In genomic region chr16:31332586-31332985, GRCm38 (mm10) we compare ENCODE assay signal across 24 mouse cellular contexts. TPM values are rescaled to one million over a fixed set of nuclear protein-coding genes. Genes with fewer than 3 reads are reported as not detected.
A peak's percentile ranks its signal among the peaks of the same experiment; 100 is the strongest.
DNase-seq lines count a peak whose midpoint lies in the region; ATAC-seq and TF ChIP-seq lines count a peak whose summit lies in the region.
"Had no signal": no experiment of that assay in that cellular context is flagged by ENCODE, and none has a peak within 500 bp of the region (broad histone marks: within the 10 kb centered on the region; RNA-seq: fewer than 3 reads in every experiment).

No protein-coding gene starts in this region.

- H3K27ac ChIP-seq in midbrain, embryonic 11.5 days (ENCODE audit: low read depth, low read length) = no peak overlapping the region
- H3K27ac ChIP-seq in midbrain, embryonic 14.5 days (replicated peaks; ENCODE audit: low read depth, low read length) = no peak overlapping the region
- peak overlapping the region; percentile 60 for H3K27ac ChIP-seq in MEL (ENCODE audit: control insufficient read depth, low read depth, low read length)
- H3K27ac ChIP-seq: embryonic facial prominence, embryonic 10.5 days; embryonic facial prominence, embryonic 12.5 days; forebrain, embryonic 13.5 days; forebrain, embryonic 15.5 days had no signal

- no peaks in the 10 kb centered on the region for H3K9me3 ChIP-seq in midbrain, embryonic 11.5 days (ENCODE audit: control insufficient read depth, low read length)
- H3K9me3 ChIP-seq in midbrain, embryonic 14.5 days (ENCODE audit: control insufficient read depth, low read length) = no peaks in the 10 kb centered on the region
- no peaks in the 10 kb centered on the region for H3K9me3 ChIP-seq in MEL (replicated peaks; ENCODE audit: insufficient read depth, low read length)
- H3K9me3 ChIP-seq: embryonic facial prominence, embryonic 10.5 days; embryonic facial prominence, embryonic 12.5 days; forebrain, embryonic 13.5 days; forebrain, embryonic 15.5 days; G1E had no signal

- no peaks in the 10 kb centered on the region for H3K4me1 ChIP-seq in midbrain, embryonic 11.5 days (ENCODE audit: control insufficient read depth, insufficient read depth, low read length)
- H3K4me1 ChIP-seq in midbrain, embryonic 14.5 days (ENCODE audit: control insufficient read depth, insufficient read depth, low read length) = no peaks in the 10 kb centered on the region
- H3K4me1 ChIP-seq in MEL (ENCODE audit: control insufficient read depth in 1 of 2, insufficient read depth in 2 of 2, low read length in 2 of 2) = peaks cover 0 to 12% of the 10 kb centered on the region in 2 experiments; a peak in 3 of 4 replicates
- H3K4me1 ChIP-seq: forebrain, embryonic 13.5 days; forebrain, embryonic 15.5 days had no signal

- H3K27me3 ChIP-seq in midbrain, embryonic 11.5 days (ENCODE audit: control insufficient read depth, insufficient read depth, low read length) = no peaks in the 10 kb centered on the region; the same call in 1 of the 2 replicates
- H3K27me3 ChIP-seq in midbrain, embryonic 14.5 days (ENCODE audit: control insufficient read depth, insufficient read depth, low read length) = no peaks in the 10 kb centered on the region
- no peaks in the 10 kb centered on the region; a peak in 1 of 4 replicates for H3K27me3 ChIP-seq in MEL (ENCODE audit: control insufficient read depth in 1 of 2, insufficient read depth in 2 of 2, low read length in 2 of 2)
- H3K27me3 ChIP-seq: CH12.LX; embryonic facial prominence, embryonic 12.5 days; forebrain, embryonic 13.5 days; forebrain, embryonic 15.5 days; Patski had no signal

- no peak; the same call in 1 of the 2 replicates for TF ChIP-seq RAD21 in MEL (IDR thresholded peaks at IDR 0.05; ENCODE audit: low read depth, low read length)

- H3K4me2 ChIP-seq in midbrain, embryonic 11.5 days = no peak overlapping the region
- no peak overlapping the region for H3K4me2 ChIP-seq in midbrain, embryonic 14.5 days (ENCODE audit: low read length)
- H3K4me2 ChIP-seq: embryonic facial prominence, embryonic 12.5 days; forebrain, embryonic 13.5 days; forebrain, embryonic 15.5 days had no signal

- DNase-seq in midbrain, embryonic 11.5 days (ENCODE audit: low spot score, missing footprints) = peak; percentile 33
- no peak for DNase-seq in midbrain, embryonic 14.5 days
- peak; percentile 82 for DNase-seq in MEL (ENCODE audit: low read depth, low spot score)
- no peak for DNase-seq in kidney, adult 11 months
- no peak for DNase-seq in gastrocnemius, postnatal 10 days
- DNase-seq: adrenal gland, adult 8-10 months; adrenal gland, postnatal 14 days; adrenal gland, postnatal 36 days; B cell, adult 2 months; cerebellum, adult 11-12 months; cerebellum, adult 2 months; cerebellum, adult 9-10 months; cerebellum, postnatal 10 days; cerebellum, postnatal 25 days; forebrain, postnatal 0 days had no signal

- no peaks in the 10 kb centered on the region for H3K36me3 ChIP-seq in midbrain, embryonic 11.5 days (ENCODE audit: control insufficient read depth, insufficient read depth, low read length)
- H3K36me3 ChIP-seq in midbrain, embryonic 14.5 days (ENCODE audit: control insufficient read depth, insufficient read depth, low read length) = no peaks in the 10 kb centered on the region
- peaks cover 0 to 10% of the 10 kb centered on the region in 2 experiments; a peak in 2 of 4 replicates for H3K36me3 ChIP-seq in MEL (ENCODE audit: control insufficient read depth in 1 of 2, insufficient read depth in 2 of 2, low read length in 2 of 2)
- H3K36me3 ChIP-seq: embryonic facial prominence, embryonic 10.5 days; embryonic facial prominence, embryonic 12.5 days; forebrain, embryonic 15.5 days; G1E had no signal

- no peak for TF ChIP-seq CTCF in MEL (IDR thresholded peaks at IDR 0.05 in 2 of 3, conservative IDR thresholded peaks at IDR 0.05 in 1 of 3; ENCODE audit: control insufficient read depth in 1 of 3, insufficient read depth in 1 of 3, low read depth in 2 of 3, low read length in 3 of 3, poor library complexity in 1 of 3, severe bottlenecking in 1 of 3)

- H3K79me2 ChIP-seq in MEL (ENCODE audit: control insufficient read depth, insufficient read depth, low read length, poor library complexity) = no peaks in the 10 kb centered on the region

- peak; percentile 89 for TF ChIP-seq EP300 in MEL (IDR thresholded peaks at IDR 0.05; ENCODE audit: low read depth in 1 of 2, low read length in 2 of 2)

- H3K4me3 ChIP-seq in midbrain, embryonic 11.5 days (ENCODE audit: low read depth, low read length) = no peak overlapping the region
- H3K4me3 ChIP-seq in midbrain, embryonic 14.5 days (replicated peaks; ENCODE audit: low read depth, low read length) = no peak overlapping the region
- no peak overlapping the region for H3K4me3 ChIP-seq in MEL (ENCODE audit: control insufficient read depth in 1 of 2, insufficient read depth in 1 of 2, low read depth in 2 of 2, low read length in 2 of 2)
- H3K4me3 ChIP-seq: embryonic facial prominence, embryonic 10.5 days; embryonic facial prominence, embryonic 12.5 days; forebrain, embryonic 13.5 days; forebrain, embryonic 15.5 days had no signal

- no peak overlapping the region for H3K9ac ChIP-seq in midbrain, embryonic 11.5 days (ENCODE audit: low read length)
- H3K9ac ChIP-seq in midbrain, embryonic 14.5 days (replicated peaks; ENCODE audit: low read length) = no peak overlapping the region
- no peak overlapping the region; the same call in 1 of the 2 replicates for H3K9ac ChIP-seq in MEL (ENCODE audit: control insufficient read depth, low read depth, low read length, poor library complexity, severe bottlenecking)
- H3K9ac ChIP-seq: embryonic facial prominence, embryonic 12.5 days; forebrain, embryonic 13.5 days; forebrain, embryonic 15.5 days; forebrain, postnatal 0 days had no signal

- TF ChIP-seq POLR2A in MEL (IDR thresholded peaks at IDR 0.05; ENCODE audit: control insufficient read depth in 1 of 2, insufficient read depth in 1 of 2, low read depth in 1 of 2, low read length in 2 of 2, poor library complexity in 1 of 2) = no peak; a peak in 1 of 4 replicates

- no peak for ATAC-seq in midbrain, embryonic 11.5 days (ENCODE audit: low FRiP score)
- ATAC-seq in midbrain, embryonic 14.5 days (ENCODE audit: low FRiP score, low TSS enrichment) = no peak
- ATAC-seq: activated CD4-positive, CD25-positive, alpha-beta regulatory T cell, adult 4 months; CD4-positive, CD25-positive, alpha-beta regulatory T cell, adult 4 months; forebrain, embryonic 13.5 days; forebrain, embryonic 15.5 days; forebrain, postnatal 0 days; Patski had no signal

TF ChIP-seq in MEL, 35 proteins besides CTCF, POLR2A, EP300 and RAD21 (continues in another document):
- 0 out of 2 replicates have a peak, but pooled peaks have one; percentile 22 for TF ChIP-seq KAT2A (conservative IDR thresholded peaks at IDR 0.05; ENCODE audit: low read depth, low read length)
- no peak for TF ChIP-seq ELF1 (IDR thresholded peaks at IDR 0.05; ENCODE audit: low read depth, low read length)
- no peak for TF ChIP-seq ZMIZ1 (IDR thresholded peaks at IDR 0.05; ENCODE audit: low read depth, low read length)
- TF ChIP-seq POLR2AphosphoS2 (IDR thresholded peaks at IDR 0.05; ENCODE audit: low read length) = no peak
- peak; percentile 89 for TF ChIP-seq GATA1 (IDR thresholded peaks at IDR 0.05; ENCODE audit: low read depth, low read length)
- TF ChIP-seq RCOR1 (IDR thresholded peaks at IDR 0.05; ENCODE audit: low read depth, low read length) = peak; percentile 70
- TF ChIP-seq TCF12 (IDR thresholded peaks at IDR 0.05; ENCODE audit: low read depth, low read length) = peak; percentile 91
- TF ChIP-seq E2F4 (IDR thresholded peaks at IDR 0.05; ENCODE audit: borderline replicate concordance, low read depth, low read length) = no peak
- TF ChIP-seq ETS1 (IDR thresholded peaks at IDR 0.05; ENCODE audit: low read depth, low read length) = peak; percentile 70
- TF ChIP-seq SIN3A (IDR thresholded peaks at IDR 0.05; ENCODE audit: low read length) = 0 out of 2 replicates have a peak, but pooled peaks have one; percentile 16
- TF ChIP-seq ZKSCAN1 (IDR thresholded peaks at IDR 0.05; ENCODE audit: low read depth, low read length) = no peak
- TF ChIP-seq BHLHE40 (IDR thresholded peaks at IDR 0.05; ENCODE audit: borderline replicate concordance, low read depth, low read length) = peak; percentile 21; the same call in 1 of the 2 replicates
- no peak for TF ChIP-seq UBTF (IDR thresholded peaks at IDR 0.05; ENCODE audit: borderline replicate concordance, insufficient read depth, low read depth, low read length)
- TF ChIP-seq MAZ (IDR thresholded peaks at IDR 0.05; ENCODE audit: low read depth, low read length) = no peak
- TF ChIP-seq ZNF384 (IDR thresholded peaks at IDR 0.05; ENCODE audit: low read depth, low read length) = no peak
- TF ChIP-seq HCFC1 (IDR thresholded peaks at IDR 0.05; ENCODE audit: low read depth, low read length) = no peak
- TF ChIP-seq MYB (IDR thresholded peaks at IDR 0.05; ENCODE audit: low read depth, low read length) = 0 out of 2 replicates have a peak, but pooled peaks have one; percentile 19
- no peak for TF ChIP-seq MEF2A (IDR thresholded peaks at IDR 0.05; ENCODE audit: extremely low read depth, insufficient replicate concordance, low read depth, low read length, poor library complexity, severe bottlenecking)
- TF ChIP-seq GABPA (IDR thresholded peaks at IDR 0.05; ENCODE audit: low read depth, low read length) = no peak
- no peak for TF ChIP-seq JUND (IDR thresholded peaks at IDR 0.05; ENCODE audit: low read depth, low read length)
- TF ChIP-seq NRF1 (IDR thresholded peaks at IDR 0.05; ENCODE audit: insufficient read depth, low read depth, low read length, poor library complexity, severe bottlenecking) = no peak
- TF ChIP-seq MAX (IDR thresholded peaks at IDR 0.05; ENCODE audit: low read length) = no peak
- TF ChIP-seq TAL1 (IDR thresholded peaks at IDR 0.05; ENCODE audit: low read length) = peak; percentile 87

RNA-seq across cellular contexts. Expression of gene Apod, which starts 18.0 kb away (rescaled TPM):
- 49.9 and 55.1 TPM in 2 replicates for polyA plus RNA-seq in midbrain, embryonic 11.5 days (2014; fragmentation: Nextera tagmentation; extraction: Ambion mirVana)
- 36.8 and 104 TPM in 2 replicates for polyA plus RNA-seq in midbrain, embryonic 14.5 days (2014; fragmentation: Nextera tagmentation; extraction: Ambion mirVana)
- total RNA-seq in MEL (2012; rRNA removed) = not detected in 2 replicates
- polyA plus RNA-seq in MEL (2012; ENCODE audit: insufficient read depth in 1 of 2, insufficient read length in 2 of 2, low read depth in 1 of 2, low replicate concordance in 2 of 2, missing spikeins in 1 of 2) = not detected
- 10 to 100 TPM; 14.0 to 18.3 TPM for total RNA-seq in gastrocnemius, postnatal 10 days (2021)
- total RNA-seq: G1E had no signal
- polyA plus RNA-seq: activated CD4-positive, CD25-positive, alpha-beta regulatory T cell, adult 4 months; CD4-positive, CD25-positive, alpha-beta regulatory T cell, adult 4 months; G1E; Patski had no signal

RNA-seq across cellular contexts. Expression of gene Ppp1r2, which starts 57.5 kb away (rescaled TPM):
- 109 and 114 TPM in 2 replicates for polyA plus RNA-seq in midbrain, embryonic 11.5 days (2014; fragmentation: Nextera tagmentation; extraction: Ambion mirVana)
- polyA plus RNA-seq in midbrain, embryonic 14.5 days (2014; fragmentation: Nextera tagmentation; extraction: Ambion mirVana) = 82.0 and 100 TPM in 2 replicates
- total RNA-seq in MEL (2012; rRNA removed) = 31.2 and 33.8 TPM in 2 replicates
- 10 to 100 TPM in 1 of 2 experiments, not detected in 1; 36.2 TPM for polyA plus RNA-seq in MEL (2012; ENCODE audit: insufficient read depth in 1 of 2, insufficient read length in 2 of 2, low read depth in 1 of 2, low replicate concordance in 2 of 2, missing spikeins in 1 of 2)
- total RNA-seq in gastrocnemius, postnatal 10 days (2021) = 10 to 100 TPM; 76.9 to 79.3 TPM

Comparison
In these comparisons a context has a peak if more than half of its experiments do, and no peak if none do; other contexts are left out.
1. DNase-seq: peak in midbrain, embryonic 11.5 days (single experiment) and MEL (single experiment); none in midbrain, embryonic 14.5 days (single experiment), kidney, adult 11 months (single experiment) and gastrocnemius, postnatal 10 days (single experiment).
2. RNA of gene Apod, which starts 18.0 kb away (polyA plus RNA-seq): 36.8 to 104 TPM in midbrain, embryonic 14.5 days and 49.9 to 55.1 TPM in midbrain, embryonic 11.5 days; not detected in MEL; every median in the first group is over 10 times any median in the second.